Mouse (Mus musculus) heart, postnatal 4 days (tissue): ENCODE measurements at regions not wholly inside any gene's neighbourhood (a gene's known extent, or its start where the extent isn't known, plus 50 kb on each side); places are given as distances from the start of the nearest gene placed in this dataset.

Experiments used
- DNase-seq: peaks from one replicate; pipeline ENCODE4 v3.0.0; 2021

DNA sequence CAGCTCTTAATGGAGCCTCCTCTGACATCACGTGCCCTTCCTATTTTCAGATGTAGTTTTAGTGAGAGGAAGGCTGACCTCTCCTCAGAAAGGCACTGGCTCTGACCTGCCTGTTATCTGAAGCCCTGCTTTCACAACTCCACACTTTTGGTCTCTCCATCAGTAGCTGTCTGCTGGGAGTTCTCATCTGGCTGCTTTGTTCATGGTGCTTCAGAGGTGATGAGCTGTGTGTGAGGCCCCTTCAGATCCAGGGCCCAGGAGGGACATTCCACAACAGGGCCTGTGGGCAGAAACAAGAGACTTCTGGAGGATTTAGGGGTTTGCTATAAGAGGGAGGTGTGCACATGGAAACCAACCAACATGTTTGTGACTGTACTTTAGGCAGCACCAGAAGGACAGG lies 50.8 kb upstream of the Fhl2 start:
- peak; percentile 64 for DNase-seq

DNA sequence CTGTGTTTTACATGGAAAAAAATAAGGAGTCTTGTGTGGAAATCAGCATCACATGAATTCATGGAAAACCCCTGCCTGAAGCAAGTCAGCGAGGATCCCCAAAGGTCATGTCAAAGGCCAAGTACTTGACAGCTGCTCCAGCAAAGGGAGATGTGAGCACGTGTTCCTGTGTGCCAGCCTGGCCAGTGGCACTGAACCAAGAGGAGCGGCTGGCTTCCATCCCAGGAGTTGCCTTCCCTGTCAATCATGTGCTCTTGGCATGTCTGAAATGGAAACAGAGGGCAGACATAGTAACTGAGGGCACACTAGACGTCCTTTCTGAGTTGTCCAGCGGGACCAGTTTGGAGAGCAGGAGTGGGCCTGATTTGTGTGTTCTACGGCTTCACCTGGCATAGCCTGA lies 53.5 kb upstream of the Fhl2 start:
- DNase-seq = peak; percentile 90

DNA sequence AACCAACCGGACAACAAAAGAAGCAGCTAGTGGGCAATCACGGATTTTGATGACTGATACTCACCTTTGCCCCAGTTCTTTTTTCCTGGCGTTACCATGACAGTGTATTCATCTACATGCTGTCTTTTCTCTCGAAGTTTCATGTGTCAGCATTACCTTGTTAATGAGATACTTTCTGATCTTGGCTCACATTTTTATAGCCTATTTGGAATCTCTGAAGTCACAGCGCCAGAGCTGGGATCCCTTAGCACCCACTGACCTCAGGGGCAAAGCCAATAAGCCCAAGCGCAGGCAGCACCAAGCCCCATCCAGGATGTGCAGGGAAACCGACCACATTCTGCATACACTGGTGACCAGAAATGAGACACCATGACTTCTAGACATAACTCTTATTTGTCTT lies 54.6 kb upstream of the Fhl2 start:
- DNase-seq = no peak

DNA sequence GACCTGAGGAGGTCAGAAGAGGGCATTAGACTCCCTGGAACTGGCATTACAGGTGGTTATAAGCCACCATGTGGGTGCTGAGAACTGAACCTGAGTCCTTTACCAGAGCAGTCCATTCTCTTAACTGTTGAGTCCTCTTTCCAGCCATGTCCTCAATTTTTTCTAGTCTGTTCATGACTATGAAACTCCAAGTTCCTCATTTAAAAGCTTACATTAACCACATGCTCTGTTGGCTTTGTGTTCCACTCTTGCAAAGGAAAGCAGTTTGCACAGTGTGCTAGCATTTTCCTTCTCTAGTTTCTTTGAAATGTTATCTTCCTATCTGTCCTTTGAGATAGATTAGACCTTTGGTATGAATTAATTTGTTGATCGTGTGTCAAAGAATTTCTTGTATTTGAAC lies 57.3 kb upstream of the Fhl2 start:
- no peak for DNase-seq

DNA sequence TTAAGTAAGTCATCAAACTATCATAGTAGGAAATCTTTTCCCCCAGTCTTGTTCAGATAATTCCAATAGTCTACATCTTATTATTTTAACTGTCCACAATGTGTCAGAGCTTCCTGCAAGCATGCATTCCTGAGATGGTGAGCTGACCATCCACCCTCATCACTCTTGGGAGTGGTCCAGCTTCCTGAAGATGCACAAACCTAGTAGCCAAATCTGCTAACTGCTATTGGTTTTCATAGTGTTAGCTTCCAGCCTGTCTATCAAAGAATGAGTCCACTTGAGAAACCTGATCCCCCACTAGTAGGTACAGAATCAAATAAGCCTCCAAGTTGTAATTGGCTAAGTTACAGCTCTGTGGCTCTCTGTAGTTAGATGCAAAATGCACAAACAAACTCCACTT lies 59.3 kb upstream of the Fhl2 start:
- no peak for DNase-seq

DNA sequence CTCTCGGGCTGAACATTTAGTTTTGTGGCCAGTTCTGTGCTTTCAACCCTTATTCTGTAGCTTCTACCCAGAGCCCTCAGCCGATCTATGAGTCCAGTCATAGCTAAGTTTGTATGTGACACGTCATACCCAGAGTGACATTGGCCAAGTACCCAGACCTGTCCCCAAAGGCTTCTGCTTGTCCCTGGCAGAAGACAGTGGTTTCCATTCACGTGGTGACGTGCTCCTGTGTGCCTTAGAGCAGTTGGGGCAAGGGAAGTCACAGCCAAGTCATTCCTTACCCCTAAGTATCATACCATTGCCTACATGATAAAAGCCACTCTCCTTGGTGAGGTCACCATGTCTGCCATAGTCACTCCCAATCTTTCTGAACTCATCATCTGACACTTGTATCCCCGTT lies 61.1 kb upstream of the Fhl2 start:
- DNase-seq = peak; percentile 68

DNA sequence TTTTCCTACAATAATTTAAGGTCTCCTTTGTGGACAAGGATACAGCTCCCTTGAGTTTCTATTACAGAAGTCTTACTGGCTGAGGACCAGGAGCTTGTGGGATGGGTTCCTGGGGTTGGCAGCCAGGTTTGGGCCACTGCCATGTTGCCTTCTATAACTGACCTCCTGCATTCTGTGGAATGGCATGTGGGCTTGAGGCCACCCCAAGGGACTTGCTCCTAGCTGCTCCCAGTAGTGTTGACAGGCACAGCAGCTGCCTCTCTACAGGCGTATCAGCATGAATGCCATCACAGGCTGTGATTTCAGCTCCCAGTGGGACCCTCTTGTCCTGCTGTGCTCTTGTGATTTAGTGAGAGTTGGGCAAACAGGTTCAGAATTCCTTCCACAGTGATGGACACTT lies 63.1 kb upstream of the Fhl2 start:
- peak; percentile 85 for DNase-seq

DNA sequence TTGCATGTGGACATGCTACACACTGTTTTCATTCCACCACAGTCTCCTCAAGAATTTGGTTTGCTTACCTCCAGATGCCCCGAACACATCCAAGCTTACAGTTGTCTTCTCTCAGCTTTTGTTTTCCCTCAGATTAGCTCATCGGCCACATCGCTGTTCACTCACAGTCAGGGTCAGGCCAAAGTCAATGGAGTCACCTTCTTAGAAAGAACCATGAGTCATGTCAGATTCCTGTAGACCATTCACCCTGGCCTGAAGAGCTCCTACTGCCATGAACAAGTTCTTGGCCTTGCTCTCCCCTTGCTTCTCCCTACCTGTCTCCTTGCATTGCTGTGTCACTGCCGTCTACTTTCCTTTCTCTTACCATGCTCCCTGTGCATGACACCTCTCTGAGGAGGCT lies 63.7 kb upstream of the Fhl2 start:
- no peak for DNase-seq

DNA sequence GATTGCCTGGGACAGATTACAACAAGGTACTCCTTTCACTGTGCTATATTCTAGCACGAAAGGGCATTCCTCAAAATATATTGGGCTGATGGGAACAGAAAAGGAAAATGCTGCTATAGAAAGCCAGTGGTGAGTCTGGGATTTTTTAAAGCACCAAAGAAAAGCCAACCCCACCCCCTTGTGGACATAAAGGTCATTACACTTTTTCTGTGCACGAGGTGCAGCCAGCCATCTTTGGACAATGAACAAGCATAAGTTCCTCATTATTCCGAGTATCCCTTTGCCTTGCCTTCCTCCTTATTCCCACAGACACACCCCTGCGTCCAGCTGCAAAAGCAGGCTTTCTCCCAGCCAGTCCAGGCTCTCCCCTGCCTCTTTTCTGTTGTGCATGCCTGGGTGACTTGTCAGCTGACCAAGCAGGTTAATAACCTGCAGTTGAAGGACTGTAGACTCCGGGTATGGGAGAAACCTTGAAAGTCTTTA lies 67.7 kb upstream of the Fhl2 start:
- DNase-seq = peak; percentile 85

DNA sequence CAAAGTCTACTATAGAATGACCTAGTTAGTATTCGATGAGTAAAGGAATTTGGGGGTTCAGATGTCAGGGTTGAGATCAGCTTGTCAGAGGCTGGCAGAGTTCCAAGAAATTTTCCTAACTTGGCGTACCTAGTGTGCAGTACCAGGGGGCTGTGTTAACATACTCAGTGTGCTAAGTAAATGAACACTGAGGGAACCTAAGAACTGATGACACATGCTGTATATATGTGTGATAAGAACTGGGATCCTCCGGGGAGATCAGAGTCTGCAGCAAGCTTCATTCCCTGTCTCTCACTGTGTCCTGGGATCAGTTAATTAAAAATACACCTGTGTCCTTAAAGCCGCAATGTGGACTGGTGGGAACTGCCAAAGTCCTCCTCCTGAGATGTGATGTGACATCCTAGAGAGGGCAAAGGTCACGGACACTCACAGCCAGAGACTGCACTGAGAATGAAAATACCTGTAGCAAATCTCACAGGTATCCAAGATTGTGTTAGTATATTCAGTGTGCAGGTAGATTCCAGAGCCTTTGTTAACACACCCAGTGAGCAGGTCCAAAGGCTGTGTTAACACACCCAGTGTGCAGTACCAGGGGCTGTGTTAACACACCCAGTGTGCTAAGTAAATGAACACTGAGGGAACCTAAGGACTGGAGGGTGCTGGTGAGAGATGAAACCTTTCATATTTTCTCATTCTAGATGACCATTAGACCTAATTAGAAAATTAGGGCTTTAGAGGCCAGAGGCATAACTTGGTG lies 69.1 kb upstream of the Fhl2 start:
- DNase-seq = no peak

DNA sequence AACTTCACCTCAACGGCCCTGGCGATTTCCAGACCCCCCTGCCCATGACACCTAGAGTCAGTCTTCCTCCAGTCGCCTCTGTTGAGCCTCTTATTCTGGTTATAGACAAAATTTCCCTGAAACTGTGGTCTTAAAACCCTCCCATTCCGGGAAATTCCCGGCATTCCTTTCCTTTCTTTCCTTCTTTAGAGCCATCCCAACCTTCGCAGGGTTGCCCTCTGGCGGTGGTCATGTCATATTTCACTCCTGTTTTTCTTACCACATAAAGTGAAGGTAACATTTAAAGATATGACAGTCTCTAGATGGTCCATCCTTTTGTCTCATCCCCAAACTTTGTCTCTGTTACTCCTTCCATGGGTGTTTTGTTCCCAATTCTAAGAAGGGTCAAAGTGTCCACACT lies 72.9 kb upstream of the Fhl2 start:
- DNase-seq = peak; percentile 50

DNA sequence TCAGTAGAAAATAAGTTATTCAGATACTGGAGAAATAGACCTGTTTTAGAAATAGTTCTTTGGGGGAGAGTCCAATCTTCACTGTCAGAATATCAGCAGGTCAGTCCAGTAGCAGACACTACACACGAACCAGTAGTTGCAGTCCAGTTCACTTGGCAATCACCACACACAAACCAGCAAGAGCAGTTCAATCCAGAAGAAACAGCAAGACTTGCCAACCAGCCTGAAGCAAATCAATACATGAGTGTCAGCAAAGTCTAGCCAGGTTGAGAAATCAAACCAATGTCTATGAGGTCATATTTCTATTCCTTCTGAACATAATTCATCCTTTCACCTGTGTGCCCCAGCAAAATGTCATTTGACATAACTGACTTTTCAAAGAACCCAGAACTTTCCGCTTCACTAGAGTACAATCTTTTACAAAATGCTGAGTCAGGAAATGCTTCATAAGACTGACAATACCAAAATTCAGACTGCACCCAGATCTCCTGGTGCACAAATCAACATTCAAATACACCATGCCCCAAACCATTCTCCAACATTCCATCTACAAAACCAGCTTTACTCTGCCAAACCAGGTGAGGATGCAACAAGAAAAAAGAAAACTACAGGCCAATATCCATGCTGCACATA lies 76.6 kb upstream of the Fhl2 start:
- no peak for DNase-seq

DNA sequence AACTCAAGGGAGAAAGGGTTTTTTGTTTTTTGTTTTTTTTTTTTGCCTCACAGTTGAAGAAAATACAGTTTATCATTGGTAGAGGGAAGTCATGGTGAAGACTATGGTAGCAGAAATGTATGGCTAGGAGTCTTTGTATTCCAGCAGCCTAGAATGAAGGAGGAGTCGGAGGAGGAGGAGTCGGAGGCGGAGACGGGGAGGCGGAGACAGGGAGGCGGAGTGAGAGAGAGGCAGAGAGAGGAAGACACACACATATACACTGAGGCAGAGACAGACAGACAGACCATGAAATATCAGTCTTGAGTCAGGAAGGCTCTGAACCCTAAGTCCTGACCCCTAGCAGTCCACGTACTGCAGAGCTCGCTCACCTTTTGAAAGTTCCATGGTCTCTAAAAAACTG lies 95.0 kb upstream of the Fhl2 start:
- DNase-seq = no peak

DNA sequence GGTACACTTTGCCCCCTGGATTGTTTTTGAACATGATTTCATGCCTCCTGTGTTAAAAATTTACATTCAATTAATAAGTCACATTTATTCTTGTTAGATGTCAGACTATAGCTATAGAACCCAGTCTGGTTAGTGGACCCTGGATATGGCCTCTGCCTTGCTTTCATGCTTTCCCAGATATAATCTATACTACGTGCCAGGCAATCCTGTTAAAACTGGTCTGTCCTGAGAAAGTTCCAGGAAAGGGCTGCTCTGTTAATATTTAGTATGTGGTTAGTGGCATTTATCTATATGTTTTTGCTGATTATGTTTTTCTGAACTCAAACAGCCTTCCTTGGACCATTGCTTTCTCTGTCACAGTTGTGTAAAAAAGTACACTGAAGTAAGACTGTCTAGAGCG lies 95.8 kb upstream of the Fhl2 start:
- no peak for DNase-seq

DNA sequence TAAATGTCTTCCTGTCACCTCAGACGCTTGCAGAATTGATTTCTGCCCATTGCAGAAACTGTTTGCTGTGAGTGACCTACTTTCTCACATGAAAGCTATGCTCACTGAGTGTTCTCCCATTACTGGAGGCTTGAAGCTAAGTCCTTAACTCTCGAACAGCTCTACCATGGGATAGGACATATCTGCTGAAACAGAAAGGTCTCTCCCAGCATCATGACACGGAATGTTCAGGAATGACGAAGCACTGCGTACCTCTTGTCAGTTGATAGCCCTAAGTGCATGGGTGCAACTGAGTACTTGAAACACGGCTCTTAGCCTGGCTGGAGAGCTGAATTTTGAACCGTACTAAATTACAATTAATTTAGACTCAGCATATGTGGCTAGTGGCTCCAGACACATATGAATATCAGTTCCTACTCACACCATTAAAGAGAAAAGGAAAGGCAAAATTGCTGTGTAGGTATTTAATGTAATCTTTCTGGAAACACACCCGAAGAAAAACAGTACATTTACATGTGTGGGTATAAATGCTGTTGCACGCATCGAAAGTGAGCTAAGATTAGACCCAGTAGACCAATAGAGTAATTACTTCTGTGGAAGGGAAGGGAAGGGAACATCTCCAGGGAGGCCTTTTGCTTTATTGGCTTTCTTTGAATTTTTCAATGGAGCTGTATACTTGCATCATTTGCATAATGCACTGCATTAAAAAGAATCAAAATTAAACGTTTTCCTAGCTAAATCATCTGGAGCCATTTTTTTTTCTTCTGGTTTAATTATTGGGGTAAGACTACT lies 97.6 kb upstream of the Fhl2 start:
- DNase-seq = no peak

DNA sequence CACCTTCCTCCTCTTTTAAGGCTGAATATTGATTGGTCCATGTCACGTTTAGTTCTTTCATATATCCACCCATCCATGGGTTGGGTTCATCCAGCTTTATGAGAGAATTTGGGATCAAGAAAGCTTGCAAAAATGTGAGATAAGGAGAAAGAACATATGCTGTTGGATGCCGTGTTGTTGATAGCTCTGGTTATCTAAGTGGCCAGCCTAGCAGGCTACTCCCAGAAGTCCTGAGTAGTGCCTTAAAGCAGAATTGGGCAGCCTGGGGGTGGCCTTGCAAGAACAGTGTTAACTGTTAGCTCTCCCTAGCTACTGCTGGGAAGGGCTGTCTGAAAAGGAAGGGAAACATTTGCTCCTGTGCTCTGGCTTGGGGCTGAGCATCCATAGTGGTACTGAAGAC lies 100.8 kb upstream of the Fhl2 start:
- no peak for DNase-seq

DNA sequence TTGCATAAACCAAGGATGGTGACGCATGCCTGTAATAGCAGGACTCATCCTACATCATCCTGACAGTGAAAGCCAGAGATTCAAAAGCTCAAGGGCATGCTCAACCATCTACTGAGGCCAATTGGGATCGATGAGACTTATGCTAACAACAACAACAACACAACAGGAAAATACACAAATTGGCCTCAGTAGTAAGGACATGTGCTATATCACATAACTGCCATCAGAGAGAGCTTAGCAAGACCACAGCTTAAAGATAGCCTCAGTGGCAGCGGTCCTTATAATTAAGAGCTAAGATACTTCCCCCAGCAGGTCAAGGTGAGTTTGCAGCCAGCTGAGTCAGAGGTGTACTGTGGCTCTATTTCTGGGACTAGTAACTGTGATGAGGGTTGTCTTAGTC lies 102.0 kb upstream of the Fhl2 start:
- DNase-seq = no peak

DNA sequence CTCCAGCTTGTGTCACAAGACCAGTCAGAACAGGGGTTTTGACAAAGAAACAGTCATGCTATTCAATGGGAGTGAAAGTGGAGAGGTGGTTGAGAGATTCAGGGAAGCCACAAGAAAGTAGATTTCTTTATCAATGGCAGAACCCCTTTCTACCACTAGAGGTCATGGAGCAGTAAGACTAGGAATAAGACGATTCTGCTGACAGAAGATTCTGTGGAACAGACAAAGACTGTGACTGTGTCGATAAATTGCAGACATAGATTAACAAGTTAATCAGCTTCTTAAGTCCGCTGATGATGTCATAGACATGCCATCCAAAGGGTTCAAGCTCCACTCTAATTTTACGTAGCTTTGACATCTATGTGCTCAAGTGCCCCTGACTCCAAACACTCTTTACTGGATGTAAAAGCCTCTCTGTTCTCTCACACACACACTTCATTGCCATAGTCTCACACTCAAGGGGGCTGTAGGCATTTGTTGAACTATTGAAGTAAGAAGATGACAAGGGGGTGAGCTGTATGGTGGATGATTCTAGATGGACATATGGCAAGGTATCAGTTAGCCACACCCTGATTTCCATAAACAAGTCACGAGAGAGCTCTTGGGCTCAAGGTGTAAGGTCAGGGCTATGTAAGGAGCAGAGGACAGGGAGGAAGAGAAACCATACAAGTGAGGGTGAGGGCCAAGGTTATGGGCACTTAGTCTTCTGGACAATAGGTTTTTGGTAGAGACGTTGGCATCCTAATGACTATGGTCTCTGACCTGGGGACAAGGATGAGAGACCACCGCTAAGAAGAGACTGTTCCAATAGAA lies 102.9 kb upstream of the Fhl2 start:
- DNase-seq = no peak

DNA sequence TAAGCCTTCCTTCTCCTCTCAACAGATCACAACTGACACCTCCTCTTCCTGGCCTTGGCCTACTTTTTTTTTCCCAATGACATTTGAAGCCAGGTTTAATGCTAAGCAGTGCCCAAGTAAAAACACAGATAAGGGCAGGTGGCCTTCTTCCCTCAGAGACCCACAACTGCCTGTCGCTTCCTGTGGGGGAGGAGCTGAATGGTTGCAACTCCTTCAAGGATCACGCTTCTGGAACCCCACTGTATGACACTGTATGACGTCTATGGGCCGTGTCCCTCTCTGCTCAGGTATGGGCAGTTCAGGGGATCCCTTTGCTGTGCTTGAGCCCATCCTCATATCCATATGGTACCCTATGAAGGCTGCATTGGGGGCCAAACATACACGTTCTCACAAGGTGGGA lies 103.9 kb upstream of the Fhl2 start:
- DNase-seq = no peak

DNA sequence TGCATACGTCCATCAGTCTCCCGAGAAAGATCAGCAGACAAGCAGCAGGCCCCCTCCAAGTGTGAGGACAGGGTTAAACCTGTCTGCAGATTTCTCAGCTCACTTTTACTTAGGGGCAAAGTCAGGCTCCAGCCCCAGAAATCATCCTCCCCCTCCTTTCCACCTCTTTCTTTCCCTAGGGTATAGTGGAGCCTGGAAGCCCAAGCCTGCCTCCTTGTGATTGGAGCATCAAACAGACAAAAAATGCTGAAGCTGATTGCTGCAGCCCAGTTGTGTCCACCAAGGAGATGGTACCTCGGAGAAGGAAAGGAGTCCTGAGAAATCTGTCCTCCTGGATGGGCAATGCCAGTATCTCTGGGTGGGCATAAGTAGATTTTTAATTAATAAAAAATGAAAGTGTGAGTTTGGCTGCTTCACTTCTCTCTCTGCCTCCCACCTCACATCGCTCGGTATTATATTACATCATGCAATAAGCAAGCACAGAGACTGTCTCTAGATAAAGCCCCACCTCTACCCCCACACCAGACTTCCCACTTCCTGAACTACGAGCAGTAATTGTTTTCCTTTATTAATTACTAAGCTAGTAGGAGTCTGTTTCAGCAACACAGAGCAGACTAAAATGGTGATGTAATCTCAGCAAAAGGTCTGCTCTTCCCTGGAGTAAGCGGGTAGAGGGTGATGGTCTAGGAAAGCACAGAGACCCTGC lies 105.2 kb upstream of the Fhl2 start:
- DNase-seq = no peak

DNA sequence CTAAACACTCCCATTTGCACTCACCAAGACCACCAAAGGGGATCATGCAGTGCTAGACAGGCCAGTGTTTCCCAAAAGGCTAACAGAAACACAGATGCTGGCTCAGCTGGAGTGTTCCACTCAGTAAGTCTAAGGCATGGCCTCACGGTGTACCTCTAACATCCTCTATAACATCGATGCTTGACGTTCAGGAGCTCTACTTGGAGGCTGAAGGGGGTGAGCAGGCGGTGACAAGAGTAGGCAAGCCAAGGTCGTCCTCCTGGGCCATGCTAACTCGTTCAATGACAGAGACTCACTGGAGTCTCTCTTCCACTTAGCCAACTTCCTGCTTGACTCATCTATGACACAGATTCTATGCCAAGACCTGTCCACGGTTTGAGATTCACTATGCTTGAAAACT lies 105.9 kb upstream of the Fhl2 start:
- no peak for DNase-seq
